Mouse (Mus musculus) heart, embryonic 13.5 days (tissue): Measurements from ENCODE around the gene Pde6g. TPM values are rescaled to one million over a fixed set of nuclear protein-coding genes. Genes with fewer than 3 reads are reported as not detected.
"Not testable (repeated sequence)": the region's sequence is repeated elsewhere in the genome, so short reads cannot be mapped to it uniquely, and the experiment has no call there.

Experiments used
- ATAC-seq: fragments of 200-750 bp; cut with Nextera tagmentation; 2 replicates; pipeline ENCODE4 v1.8.0; 2017; ENCODE audit warnings: moderate TSS enrichment; ENCODE audit not compliant: insufficient number of reproducible peaks, low FRiP score, low TSS enrichment; ENCODE audit errors: extremely low read depth
- H3K27ac ChIP-seq: fragments of 300-500 bp; sonication (generic); replicated peaks from 2 replicates; pipeline ENCODE4 v1.5.1; 2015; ENCODE audit warnings: moderate library complexity, mild to moderate bottlenecking, inconsistent platforms
- H3K27me3 ChIP-seq: fragments of 300-500 bp; sonication (generic); replicated peaks from 2 replicates; pipeline ENCODE4 v1.6.1; 2015; ENCODE audit warnings: mild to moderate bottlenecking, inconsistent platforms
- H3K36me3 ChIP-seq: fragments of 300-500 bp; sonication (generic); 2 replicates; pipeline ENCODE4 v1.6.1; 2015; ENCODE audit warnings: mild to moderate bottlenecking, inconsistent platforms
- H3K4me1 ChIP-seq: fragments of 300-500 bp; sonication (generic); 2 replicates; pipeline ENCODE4 v1.6.1; 2015; ENCODE audit warnings: inconsistent platforms
- H3K4me2 ChIP-seq: fragments of 300-500 bp; sonication (generic); 2 replicates; pipeline ENCODE4 v1.6.1; 2015; ENCODE audit warnings: inconsistent platforms, mild to moderate bottlenecking, moderate library complexity
- H3K4me3 ChIP-seq: fragments of 300-500 bp; sonication (generic); 2 replicates; pipeline ENCODE4 v1.5.1; 2015; ENCODE audit warnings: moderate library complexity, mild to moderate bottlenecking, inconsistent platforms
- H3K9ac ChIP-seq: fragments of 300-500 bp; sonication (generic); 2 replicates; pipeline ENCODE4 v1.6.1; 2015; ENCODE audit warnings: inconsistent platforms, mild to moderate bottlenecking, moderate library complexity
- H3K9me3 ChIP-seq: fragments of 300-500 bp; sonication (generic); 2 replicates; pipeline ENCODE4 v1.6.1; 2016; ENCODE audit warnings: inconsistent platforms
- WGBS: fragments of 180-500 bp; shearing (Covaris S2); methylation state at CpG from one replicate; pipeline ENCODE4 v1.1.7; 2015; ENCODE audit warnings: mixed read lengths; 5-methylcytosine and 5-hydroxymethylcytosine counted together
- polyA plus RNA-seq: library from polyadenylated mRNA; unstranded; fragments of >200 nt; fragmentation: Nextera tagmentation; extraction: Ambion mirVana; gene quantifications from 2 replicates; pipeline ENCODE4 v1.2.1, GENCODE M21; 2015

Pde6g gene
- polyA plus RNA-seq, 1 experiment from 2014 or later, result not detected

DNA sequence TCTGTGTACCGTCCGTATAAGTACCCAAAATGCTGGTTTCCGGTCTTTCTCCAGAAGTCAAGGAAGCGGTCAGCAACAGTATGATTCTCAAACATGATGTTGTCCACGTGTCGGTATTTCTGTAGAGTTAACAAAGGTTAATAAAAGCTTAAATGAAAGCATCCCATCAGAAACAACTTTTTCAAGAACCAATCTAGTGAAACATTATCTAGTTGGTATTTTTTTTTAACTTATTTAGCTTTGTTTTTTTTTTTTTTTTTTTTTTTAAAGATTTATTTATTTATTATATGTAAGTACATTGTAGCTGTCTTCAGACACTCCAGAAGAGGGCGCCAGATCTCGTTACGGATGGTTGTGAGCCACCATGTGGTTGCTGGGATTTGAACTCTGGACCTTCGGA is 39.7 kb downstream of the Pde6g start:
- H3K9ac ChIP-seq, H3K9me3 ChIP-seq, H3K27ac ChIP-seq, H3K4me1 ChIP-seq, ATAC-seq, H3K27me3 ChIP-seq, H3K4me3 ChIP-seq, H3K4me2 ChIP-seq: not testable (repeated sequence)
- 95% methylated on average over 7 of the region's 10 CpGs for WGBS
- peaks cover 97% of the 10 kb centered on the region for H3K36me3 ChIP-seq

DNA sequence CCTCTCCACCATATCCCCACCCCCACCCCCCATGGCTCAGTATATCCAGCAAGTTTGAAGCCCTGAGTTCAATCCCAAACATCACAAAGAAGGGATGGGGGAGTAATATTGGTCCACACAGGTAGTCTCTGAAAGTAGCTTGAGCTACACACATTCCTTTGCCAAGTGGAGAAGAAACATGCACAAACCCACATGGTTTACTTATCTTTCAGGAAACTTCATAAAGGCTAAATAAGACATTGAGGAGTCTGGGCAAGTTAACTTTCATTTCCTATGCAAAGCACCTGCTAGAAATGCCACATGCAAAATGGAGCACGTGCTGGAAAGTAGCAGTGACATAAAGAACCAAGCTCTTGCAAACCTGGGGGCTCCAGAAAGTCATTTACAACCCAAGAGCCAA is 46.9 kb downstream of the Pde6g start:
- 75% methylated on average over 1 of the region's 1 CpGs for WGBS
- H3K4me1 ChIP-seq, result no peaks in the 10 kb centered on the region
- ATAC-seq, result no peak
- no peak overlapping the region for H3K4me2 ChIP-seq
- H3K9me3 ChIP-seq, result no peaks in the 10 kb centered on the region
- no peak overlapping the region for H3K27ac ChIP-seq
- H3K27me3 ChIP-seq, result no peaks in the 10 kb centered on the region
- H3K36me3 ChIP-seq, result peaks cover 100% of the 10 kb centered on the region
- no peak overlapping the region for H3K9ac ChIP-seq
- no peak overlapping the region for H3K4me3 ChIP-seq

DNA sequence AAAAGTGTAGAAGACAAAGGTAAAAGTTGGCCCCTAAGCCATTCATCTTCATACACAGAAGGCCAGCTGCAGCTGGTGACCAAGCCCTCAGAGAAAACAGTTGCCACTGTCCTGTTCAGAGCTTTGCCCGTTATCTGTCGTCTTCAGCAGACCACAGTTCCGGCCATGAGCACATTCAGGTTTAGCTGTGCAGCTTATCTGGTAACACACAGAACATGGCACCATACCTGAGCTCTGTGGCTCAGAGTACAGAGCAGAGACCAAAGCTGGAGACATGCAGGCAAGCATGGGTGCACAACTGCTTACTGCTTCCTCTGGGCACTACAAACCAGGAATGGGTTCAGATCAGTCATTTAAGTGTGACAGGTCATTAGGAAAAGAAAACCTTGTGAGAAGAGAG is 47.4 kb downstream of the Pde6g start:
- Histone ChIP-seq H3K4me3 (no peak overlapping the region), H3K9me3 (no peaks in the 10 kb centered on the region), H3K27ac (no peak overlapping the region), H3K9ac (no peak overlapping the region), H3K4me1 (no peaks in the 10 kb centered on the region), H3K27me3 (no peaks in the 10 kb centered on the region), H3K4me2 (no peak overlapping the region), H3K36me3 (peaks cover 100% of the 10 kb centered on the region)
- no peak for ATAC-seq
- 81% methylated on average over 3 of the region's 3 CpGs for WGBS

DNA sequence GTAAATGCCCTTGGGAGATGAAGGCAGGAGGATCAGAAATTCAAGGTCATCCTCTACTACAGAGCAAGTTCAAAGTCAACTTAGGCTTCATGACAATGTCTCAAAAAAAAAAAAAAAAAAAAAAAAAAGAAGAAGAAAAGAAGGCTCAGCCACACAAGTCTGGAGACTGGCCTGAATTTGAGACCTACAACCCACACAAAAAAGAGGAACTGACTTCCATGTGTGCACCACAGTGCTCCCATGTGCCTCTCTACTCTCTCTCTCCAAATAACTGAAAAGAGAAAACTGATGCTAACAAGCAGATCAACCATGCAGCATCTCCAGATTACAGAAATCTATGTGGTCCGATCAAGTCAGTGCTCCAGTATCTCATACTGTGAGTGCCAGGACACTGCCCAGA is 48.5 kb downstream of the Pde6g start:
- WGBS, result 100% methylated on average over 1 of the region's 1 CpGs
- Histone ChIP-seq H3K27ac (no peak overlapping the region), H3K36me3 (peaks cover 100% of the 10 kb centered on the region), H3K4me1 (no peaks in the 10 kb centered on the region), H3K4me3 (no peak overlapping the region), H3K27me3 (no peaks in the 10 kb centered on the region), H3K9ac (no peak overlapping the region), H3K9me3 (no peaks in the 10 kb centered on the region), H3K4me2 (no peak overlapping the region)
- no peak for ATAC-seq

DNA sequence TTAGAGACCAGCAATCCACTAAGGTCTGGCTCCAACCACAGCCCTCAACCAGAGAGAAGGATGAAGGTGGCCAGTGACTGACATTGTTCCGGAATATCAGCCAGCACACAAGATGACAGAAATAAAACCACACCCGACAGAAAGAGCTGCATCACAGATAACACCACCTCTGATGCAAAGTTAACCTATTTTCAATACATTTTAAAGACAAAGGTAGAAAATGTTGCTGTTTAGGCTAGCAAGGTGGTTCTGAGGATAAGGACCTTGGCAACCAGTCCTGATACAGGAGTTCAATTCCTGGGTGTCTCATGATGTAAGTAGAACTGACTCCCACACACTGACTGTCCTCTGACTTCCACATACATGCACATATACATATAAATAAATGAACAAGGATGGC is 54.0 kb downstream of the Pde6g start:
- no peaks in the 10 kb centered on the region for H3K9me3 ChIP-seq
- no peak overlapping the region for H3K9ac ChIP-seq
- H3K36me3 ChIP-seq, result peaks cover 86% of the 10 kb centered on the region
- 74% methylated on average over 2 of the region's 2 CpGs for WGBS
- H3K27ac ChIP-seq, result no peak overlapping the region
- ATAC-seq, result no peak
- H3K27me3 ChIP-seq, result no peaks in the 10 kb centered on the region
- H3K4me2 ChIP-seq, result no peak overlapping the region
- H3K4me1 ChIP-seq, result no peaks in the 10 kb centered on the region
- H3K4me3 ChIP-seq, result no peak overlapping the region

Other genes with a start within 250 kb of the Pde6g start
- gene Bahcc1, start 220.6 kb downstream of the Pde6g start, polyA plus RNA-seq, result 4.4 and 5.2 TPM in 2 replicates
- gene Actg1, start 105.0 kb downstream of the Pde6g start, polyA plus RNA-seq, result 1,234 and 1,290 TPM in 2 replicates
- 0.31 and 0.50 TPM in 2 replicates for gene Fscn2, start 92.0 kb downstream of the Pde6g start, polyA plus RNA-seq
- 29.1 and 33.5 TPM in 2 replicates for gene Faap100, start 74.7 kb downstream of the Pde6g start, polyA plus RNA-seq
- gene Nploc4, start 15.8 kb downstream of the Pde6g start, polyA plus RNA-seq, result 28.2 and 28.3 TPM in 2 replicates
- not detected in 2 replicates for gene Tspan10, start 10.9 kb downstream of the Pde6g start, polyA plus RNA-seq
- gene Oxld1, start 4.6 kb upstream of the Pde6g start, polyA plus RNA-seq, result 14.2 and 16.6 TPM in 2 replicates
- gene Ccdc137, start 4.6 kb upstream of the Pde6g start, polyA plus RNA-seq, result 19.1 and 21.1 TPM in 2 replicates
- 36.4 and 39.3 TPM in 2 replicates for gene Arl16, start 14.1 kb upstream of the Pde6g start, polyA plus RNA-seq
- 212 and 228 TPM in 2 replicates for gene Mrpl12, start 31.1 kb upstream of the Pde6g start, polyA plus RNA-seq
- gene Slc25a10, start 38.3 kb upstream of the Pde6g start, polyA plus RNA-seq, result 42.9 and 43.2 TPM in 2 replicates
- 2.1 and 2.4 TPM in 2 replicates for gene Gcgr, start 77.2 kb upstream of the Pde6g start, polyA plus RNA-seq
- gene Mcrip1, start 96.2 kb upstream of the Pde6g start, polyA plus RNA-seq, result 134 and 140 TPM in 2 replicates
- gene Ppp1r27, start 97.6 kb upstream of the Pde6g start, polyA plus RNA-seq, result not detected in 2 replicates
- 427 and 448 TPM in 2 replicates for gene P4hb, start 119.8 kb upstream of the Pde6g start, polyA plus RNA-seq
- gene Arhgdia, start 128.1 kb upstream of the Pde6g start, polyA plus RNA-seq, result 435 and 436 TPM in 2 replicates
- gene Alyref, start 144.9 kb upstream of the Pde6g start, polyA plus RNA-seq, result 253 and 284 TPM in 2 replicates
- gene Anapc11, start 144.9 kb upstream of the Pde6g start, polyA plus RNA-seq, result 174 and 199 TPM in 2 replicates
- gene Npb, start 155.0 kb upstream of the Pde6g start, polyA plus RNA-seq, result 14.9 and 18.6 TPM in 2 replicates
- 71.8 and 90.4 TPM in 2 replicates for gene Pcyt2, start 164.4 kb upstream of the Pde6g start, polyA plus RNA-seq
- gene Sirt7, start 171.7 kb upstream of the Pde6g start, polyA plus RNA-seq, result 17.7 and 20.4 TPM in 2 replicates
- gene Mafg, start 180.1 kb upstream of the Pde6g start, polyA plus RNA-seq, result 18.1 and 19.9 TPM in 2 replicates
- 22.2 and 23.5 TPM in 2 replicates for gene Pycr1, start 190.3 kb upstream of the Pde6g start, polyA plus RNA-seq
- gene Myadml2, start 194.7 kb upstream of the Pde6g start, polyA plus RNA-seq, result 13.0 and 13.9 TPM in 2 replicates
- gene Notum, start 207.7 kb upstream of the Pde6g start, polyA plus RNA-seq, result 2.3 and 2.7 TPM in 2 replicates
- 105 and 109 TPM in 2 replicates for gene Aspscr1, start 219.5 kb upstream of the Pde6g start, polyA plus RNA-seq